In the genomic region with DNA sequence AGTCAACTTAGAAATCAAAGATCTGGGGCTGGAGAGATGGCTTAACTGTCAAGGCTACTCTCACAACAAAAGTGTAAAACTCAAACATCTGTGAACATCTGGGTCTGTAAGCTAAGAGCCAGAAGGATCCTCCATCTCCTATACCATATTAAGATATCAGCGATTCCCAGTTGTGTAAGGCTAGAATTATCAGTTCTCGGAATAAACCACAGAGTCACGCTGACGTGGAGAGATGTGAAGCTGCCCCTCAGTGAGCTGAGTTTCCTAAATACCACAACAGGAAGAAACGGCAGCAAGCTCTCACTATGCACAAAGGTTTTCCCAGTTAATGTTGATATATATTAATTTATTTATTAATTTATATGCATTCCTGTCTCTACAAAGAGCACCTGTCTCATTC, we compare ENCODE assay signal across 15 mouse cellular contexts. TPM values are rescaled to one million over a fixed set of nuclear protein-coding genes. Genes with fewer than 3 reads are reported as not detected.
DNase-seq lines count a peak whose midpoint lies in the region; ATAC-seq and TF ChIP-seq lines count a peak whose summit lies in the region.
"Had no signal": no experiment of that assay in that cellular context is flagged by ENCODE, and none has a peak within 500 bp of the region (broad histone marks: within the 10 kb centered on the region; RNA-seq: fewer than 3 reads in every experiment).

No protein-coding gene starts in this region.

- H3K4me2 ChIP-seq in lung, embryonic 14.5 days: no peak overlapping the region
- H3K4me2 ChIP-seq in liver, embryonic 12.5 days: peak overlapping the region; percentile 63
- H3K4me2 ChIP-seq: forebrain, embryonic 13.5 days; limb, embryonic 12.5 days had no signal

- H3K4me1 ChIP-seq in lung, embryonic 14.5 days (ENCODE audit: insufficient read depth): 0 out of 2 replicates have a peak, but pooled peaks cover 4% of the 10 kb centered on the region
- H3K4me1 ChIP-seq in liver, embryonic 12.5 days: peaks cover 87% of the 10 kb centered on the region

- no peak for DNase-seq in lung, embryonic 14.5 days
- no peak for DNase-seq in lung, postnatal 14 days
- peak; percentile 90 for DNase-seq in c-Kit-positive CD71-positive TER-119-positive erythroid progenitor cells, embryonic 14.5 days (ENCODE audit: low spot score)
- peak; percentile 48 to 74 for DNase-seq in spleen, postnatal 36 days (ENCODE audit: low spot score in 2 of 2)
- no peak for DNase-seq in right cerebral cortex, adult 18-20 months
- no peak for DNase-seq in cerebellum, postnatal 14 days
- no peak for DNase-seq in heart, postnatal 25 days (ENCODE audit: low spot score)
- DNase-seq: cerebellum, adult 9-10 months; gastrocnemius, adult 2 months; right cerebral cortex, postnatal 4 days had no signal

- H3K36me3 ChIP-seq in lung, embryonic 14.5 days (ENCODE audit: insufficient read depth): no peaks in the 10 kb centered on the region
- H3K36me3 ChIP-seq in liver, embryonic 12.5 days: peaks cover 30% of the 10 kb centered on the region
- H3K36me3 ChIP-seq: limb, embryonic 12.5 days had no signal

- no peaks in the 10 kb centered on the region for H3K9me3 ChIP-seq in lung, embryonic 14.5 days (ENCODE audit: low read depth, low read length)
- no peaks in the 10 kb centered on the region for H3K9me3 ChIP-seq in liver, embryonic 12.5 days (replicated peaks)
- H3K9me3 ChIP-seq: forebrain, embryonic 13.5 days; limb, embryonic 12.5 days had no signal

- no peak overlapping the region for H3K9ac ChIP-seq in lung, embryonic 14.5 days
- H3K9ac ChIP-seq in liver, embryonic 12.5 days: peak overlapping the region; percentile 65
- H3K9ac ChIP-seq: forebrain, embryonic 13.5 days; limb, embryonic 12.5 days had no signal

- H3K4me3 ChIP-seq in lung, embryonic 14.5 days (ENCODE audit: low read depth, low read length): no peak overlapping the region
- H3K4me3 ChIP-seq in liver, embryonic 12.5 days: peak overlapping the region; percentile 34
- H3K4me3 ChIP-seq: forebrain, embryonic 13.5 days; gastrocnemius, adult 2 months; limb, embryonic 12.5 days; myocyte had no signal

- H3K27me3 ChIP-seq in lung, embryonic 14.5 days (ENCODE audit: insufficient read depth, low read length): no peaks in the 10 kb centered on the region
- H3K27me3 ChIP-seq in liver, embryonic 12.5 days (replicated peaks): no peaks in the 10 kb centered on the region
- H3K27me3 ChIP-seq: forebrain, embryonic 13.5 days; limb, embryonic 12.5 days had no signal

- 56% methylated on average over 5 of the region's 5 CpGs for WGBS in lung, embryonic 14.5 days
- 11% methylated on average over 5 of the region's 5 CpGs for WGBS in liver, embryonic 12.5 days (ENCODE audit: insufficient replicate concordance)

- intact Hi-C loops in heart, postnatal 25 days (cut with DNase I): no loop called here

- H3K27ac ChIP-seq in lung, embryonic 14.5 days (ENCODE audit: low read depth): peak overlapping the region; percentile 58; the same call in 1 of the 2 replicates
- H3K27ac ChIP-seq in liver, embryonic 12.5 days: peak overlapping the region; percentile 94
- H3K27ac ChIP-seq: forebrain, embryonic 13.5 days; gastrocnemius, adult 2 months; kidney, postnatal 0 days; limb, embryonic 12.5 days had no signal

- no peak for TF ChIP-seq CTCF in lung, embryonic 14.5 days (IDR thresholded peaks at IDR 0.05; ENCODE audit: low read depth)

- ATAC-seq in lung, embryonic 14.5 days (ENCODE audit: insufficient read depth): no peak
- ATAC-seq in liver, embryonic 12.5 days: peak; percentile 92
- ATAC-seq: forebrain, embryonic 13.5 days had no signal

RNA-seq across cellular contexts. Expression of a gene that starts 10.9 kb away (rescaled TPM):
- polyA plus RNA-seq in lung, embryonic 14.5 days (2014; fragmentation: Nextera tagmentation; extraction: Ambion mirVana): 31.6 and 31.9 TPM in 2 replicates
- polyA plus RNA-seq in liver, embryonic 12.5 days (2016; fragmentation: Nextera tagmentation; extraction: Ambion mirVana): 137 and 141 TPM in 2 replicates
- total RNA-seq in heart, postnatal 25 days (2021): 1 to 10 TPM; 5.3 to 6.2 TPM

Comparison
In these comparisons a context has a peak if more than half of its experiments do, and no peak if none do; other contexts are left out.
1. DNase-seq: peak in c-Kit-positive CD71-positive TER-119-positive erythroid progenitor cells, embryonic 14.5 days (single experiment) and spleen, postnatal 36 days (2 of 2); none in lung, embryonic 14.5 days (single experiment), lung, postnatal 14 days (single experiment), right cerebral cortex, adult 18-20 months (single experiment), cerebellum, postnatal 14 days (0 of 2) and heart, postnatal 25 days (single experiment).